Mouse (Mus musculus) left cerebral cortex, postnatal 25 days (tissue): ENCODE data around the gene Kbtbd6. TPM values are rescaled to one million over a fixed set of nuclear protein-coding genes. Genes with fewer than 3 reads are reported as not detected.
A peak's percentile ranks its signal among the peaks of the same experiment; 100 is the strongest.

Experiments used
- DNase-seq, 2 experiments: peaks; one replicate each; pipeline ENCODE4 v3.0.0; 2022; ENCODE audit warnings: low spot score in 2 of 2, mixed read lengths in 1 of 2
- intact Hi-C: fragments of 180-260 bp; cut with DNase I; formaldehyde crosslinking; loops from one replicate; pipeline ENCODE4 v1.15.1; 2025
- total RNA-seq, 2 experiments: library from RNA; stranded (reverse); gene quantifications; 2 replicates each; pipeline ENCODE4 v1.2.3; 2021

Kbtbd6 gene
- total RNA-seq, 2 experiments from 2014 or later, result 1.3 to 1.6 TPM

GRCm38 (mm10) chr14:79480624-79481338 lies 29.1 kb downstream of the Kbtbd6 start, which contains the start of gene Elf1:
Elf1 (plus strand) TSS chr14:79481194.
- DNase-seq, result peak; percentile 96 to 97
- intact Hi-C loops, result loop anchor here (1.0 to 5.0 kb wide), 2 partner anchors 82 to 107 kb away; partner anchors contain the start of gene Sugt1

- intact Hi-C loops, result loop anchor here (5.0 kb wide), 1 partner anchor 81 kb away; no protein-coding TSS in a partner anchor
- peak; percentile 97 to 98 for DNase-seq
Observed at GRCm38 (mm10) chr14:79481339-79482151, 29.9 kb downstream of the Kbtbd6 start, which contains the start of gene Wbp4. Wbp4 (minus strand) TSS chr14:79481520.

GRCm38 (mm10) chr14:79482251-79482661 lies 30.6 kb downstream of the Kbtbd6 start:
- intact Hi-C loops, result loop anchor here (5.0 kb wide), 1 partner anchor 80 kb away; no protein-coding TSS in a partner anchor
- peak; percentile 32 to 62 for DNase-seq

- intact Hi-C loops, result loop anchor here (5.0 kb wide), 1 partner anchor 79 kb away; no protein-coding TSS in a partner anchor
- DNase-seq, result no peak
Observed at GRCm38 (mm10) chr14:79482747-79483355, 31.2 kb downstream of the Kbtbd6 start.

GRCm38 (mm10) chr14:79483611-79484120 lies 32.0 kb downstream of the Kbtbd6 start:
- intact Hi-C loops, result loop anchor here (5.0 kb wide), 1 partner anchor 79 kb away; no protein-coding TSS in a partner anchor
- DNase-seq, result no peak

- intact Hi-C loops, result no loop called here
- no peak for DNase-seq
Observed at GRCm38 (mm10) chr14:79486617-79486992, 35.0 kb downstream of the Kbtbd6 start.

- DNase-seq, result peak; percentile 35 to 68
Observed at GRCm38 (mm10) chr14:79486993-79487731, 35.5 kb downstream of the Kbtbd6 start.

GRCm38 (mm10) chr14:79488531-79488930 lies 36.9 kb downstream of the Kbtbd6 start:
- intact Hi-C loops, result no loop called here
- no peak for DNase-seq

More at GRCm38 (mm10) chr14:79486993-79487731, 35.5 kb downstream of the Kbtbd6 start:
- intact Hi-C loops, result no loop called here

- no peak for DNase-seq
- intact Hi-C loops, result no loop called here
Observed at GRCm38 (mm10) chr14:79489150-79489549, 37.5 kb downstream of the Kbtbd6 start.

GRCm38 (mm10) chr14:79490246-79490645 lies 38.6 kb downstream of the Kbtbd6 start:
- DNase-seq, result no peak
- intact Hi-C loops, result no loop called here

- DNase-seq, result no peak
- intact Hi-C loops, result no loop called here
Observed at GRCm38 (mm10) chr14:79494349-79494748, 42.7 kb downstream of the Kbtbd6 start.

- no peak for DNase-seq
- intact Hi-C loops, result no loop called here
Observed at GRCm38 (mm10) chr14:79499326-79499725, 47.7 kb downstream of the Kbtbd6 start.

GRCm38 (mm10) chr14:79500756-79501155 lies 49.1 kb downstream of the Kbtbd6 start:
- no peak for DNase-seq
- intact Hi-C loops, result loop anchor here (5.0 kb wide), 1 partner anchor 62 kb away; no protein-coding TSS in a partner anchor

- intact Hi-C loops, result loop anchor here (5.0 kb wide), 1 partner anchor 59 kb away; no protein-coding TSS in a partner anchor
- DNase-seq, result no peak
Observed at GRCm38 (mm10) chr14:79503371-79504075, 51.9 kb downstream of the Kbtbd6 start.
